Mouse (Mus musculus) hindbrain, embryonic 11.5 days (tissue): Measurements from ENCODE around the gene Kcnh8. TPM values are rescaled to one million over a fixed set of nuclear protein-coding genes. Genes with fewer than 3 reads are reported as not detected.

Experiments used
- ATAC-seq: fragments of 200-750 bp; cut with Nextera tagmentation; 2 replicates; pipeline ENCODE4 v1.8.0; 2017; ENCODE audit warnings: mild to moderate bottlenecking, moderate TSS enrichment, moderate library complexity; ENCODE audit not compliant: low FRiP score
- DNase-seq: peaks from one replicate; pipeline ENCODE4 v3.0.0-alpha.2; 2015; ENCODE audit warnings: low spot score
- H3K27ac ChIP-seq: fragments of 300-500 bp; sonication (generic); 2 replicates; pipeline ENCODE4 v1.5.1; 2014; ENCODE audit warnings: mild to moderate bottlenecking, low read depth, low read length
- H3K27me3 ChIP-seq: fragments of 300-500 bp; sonication (generic); 2 replicates; pipeline ENCODE4 v1.6.1; 2014; ENCODE audit warnings: mild to moderate bottlenecking, low read length, moderate library complexity, mixed read lengths; ENCODE audit not compliant: control insufficient read depth, insufficient read depth
- H3K36me3 ChIP-seq: fragments of 300-500 bp; sonication (generic); 2 replicates; pipeline ENCODE4 v1.6.1; 2014; ENCODE audit warnings: mild to moderate bottlenecking, low read length, moderate library complexity, mixed read lengths; ENCODE audit not compliant: control insufficient read depth, insufficient read depth
- H3K4me1 ChIP-seq: fragments of 300-500 bp; sonication (generic); replicated peaks from 2 replicates; pipeline ENCODE4 v1.6.1; 2014; ENCODE audit warnings: low read length, mixed read lengths; ENCODE audit not compliant: control insufficient read depth, insufficient read depth
- H3K4me2 ChIP-seq: fragments of 300-500 bp; sonication (generic); replicated peaks from 2 replicates; pipeline ENCODE4 v1.6.1; 2014; ENCODE audit warnings: mild to moderate bottlenecking, low read depth, low read length
- H3K4me3 ChIP-seq: fragments of 300-500 bp; sonication (generic); 2 replicates; pipeline ENCODE4 v1.5.1; 2014; ENCODE audit warnings: low read depth, low read length
- H3K9ac ChIP-seq: fragments of 300-500 bp; sonication (generic); 2 replicates; pipeline ENCODE4 v1.6.1; 2014; ENCODE audit warnings: low read depth, low read length
- H3K9me3 ChIP-seq: fragments of 300-500 bp; sonication (generic); 2 replicates; pipeline ENCODE4 v1.6.1; 2016; ENCODE audit warnings: low read length; ENCODE audit not compliant: control insufficient read depth
- WGBS: fragments of 180-500 bp; shearing (Covaris S2); extraction: QIAGEN DNeasy Blood & Tissue Kit; methylation state at CpG from one replicate; pipeline ENCODE4 v1.1.7; 2014; 5-methylcytosine and 5-hydroxymethylcytosine counted together
- polyA plus RNA-seq: library from polyadenylated mRNA; unstranded; fragments of >200 nt; fragmentation: Nextera tagmentation; extraction: Ambion mirVana; gene quantifications from 2 replicates; pipeline ENCODE4 v1.2.1, GENCODE M21; 2014

The Kcnh8 gene
- polyA plus RNA-seq, 1 experiment from 2014 or later = 3.1 TPM

GRCm38 (mm10) chr17:52885210-52885609 lies 282.7 kb downstream of the Kcnh8 start:
- no peak for DNase-seq
- no peaks in the 10 kb centered on the region for H3K4me1 ChIP-seq
- no peaks in the 10 kb centered on the region for H3K9me3 ChIP-seq
- no peak for ATAC-seq
- H3K9ac ChIP-seq = no peak overlapping the region
- H3K27me3 ChIP-seq = no peaks in the 10 kb centered on the region
- WGBS = 74% methylated on average over 1 of the region's 1 CpGs
- no peak overlapping the region for H3K4me3 ChIP-seq
- H3K4me2 ChIP-seq = no peak overlapping the region
- no peaks in the 10 kb centered on the region for H3K36me3 ChIP-seq
- H3K27ac ChIP-seq = no peak overlapping the region

- ATAC-seq (no peak), DNase-seq (no peak)
- no peak overlapping the region for H3K9ac ChIP-seq
- H3K4me2 ChIP-seq = no peak overlapping the region
- no peaks in the 10 kb centered on the region for H3K36me3 ChIP-seq
- no peaks in the 10 kb centered on the region for H3K27me3 ChIP-seq
- H3K4me3 ChIP-seq = no peak overlapping the region
- no peaks in the 10 kb centered on the region for H3K4me1 ChIP-seq
- no peaks in the 10 kb centered on the region for H3K9me3 ChIP-seq
- WGBS = 83% methylated on average over 3 of the region's 3 CpGs
- H3K27ac ChIP-seq = no peak overlapping the region
Measured at GRCm38 (mm10) chr17:52920519-52921106, 318.1 kb downstream of the Kcnh8 start.

DNA sequence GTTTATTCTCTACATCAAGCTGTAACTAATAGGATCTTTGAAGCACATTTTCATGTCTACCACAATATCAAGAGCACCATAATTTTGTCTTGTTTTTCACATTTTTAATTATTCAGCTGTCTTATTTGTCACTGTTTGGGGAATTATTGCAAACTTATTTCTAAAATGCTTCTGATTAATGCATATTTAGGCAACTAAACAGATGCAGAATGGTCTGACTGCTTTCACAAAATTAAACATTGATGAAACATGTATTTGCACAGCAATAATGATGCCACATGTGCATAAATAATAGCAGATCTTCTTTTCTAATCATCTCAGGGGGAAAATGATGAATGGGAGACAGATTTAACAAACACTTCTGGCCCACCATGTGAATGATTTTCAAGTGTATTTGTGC lies 341.5 kb downstream of the Kcnh8 start:
- Histone ChIP-seq H3K9ac (no peak overlapping the region), H3K4me3 (no peak overlapping the region), H3K9me3 (no peaks in the 10 kb centered on the region), H3K27me3 (no peaks in the 10 kb centered on the region), H3K4me1 (no peaks in the 10 kb centered on the region), H3K27ac (no peak overlapping the region), H3K36me3 (no peaks in the 10 kb centered on the region), H3K4me2 (no peak overlapping the region)
- ATAC-seq = no peak
- DNase-seq = no peak

DNA sequence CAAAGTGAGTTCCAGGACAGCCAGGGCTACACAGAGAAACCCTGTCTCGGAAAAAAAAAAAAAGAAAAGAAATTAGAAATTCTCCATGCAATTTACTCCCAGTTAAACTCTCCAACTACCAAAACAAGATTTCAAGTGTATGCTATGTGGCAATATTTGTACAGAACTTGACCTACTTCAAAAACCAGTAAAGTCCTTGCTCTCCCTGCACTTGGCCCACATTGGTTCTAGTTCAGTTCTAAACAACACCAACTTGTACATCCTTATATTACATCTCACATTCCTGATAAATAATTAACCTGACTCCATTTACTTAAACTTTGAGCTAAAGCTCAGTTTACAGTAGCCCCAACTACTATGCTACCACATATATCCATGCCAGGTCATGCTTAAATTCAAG lies 370.2 kb downstream of the Kcnh8 start:
- Histone ChIP-seq H3K4me2 (no peak overlapping the region), H3K36me3 (no peaks in the 10 kb centered on the region), H3K27me3 (no peaks in the 10 kb centered on the region), H3K27ac (no peak overlapping the region), H3K4me3 (no peak overlapping the region), H3K4me1 (no peaks in the 10 kb centered on the region), H3K9ac (no peak overlapping the region), H3K9me3 (no peaks in the 10 kb centered on the region)
- ATAC-seq = no peak
- WGBS = 64% methylated on average over 1 of the region's 1 CpGs
- DNase-seq = no peak

GRCm38 (mm10) chr17:52980958-52981357 lies 378.4 kb downstream of the Kcnh8 start:
- Histone ChIP-seq H3K27me3 (no peaks in the 10 kb centered on the region), H3K9me3 (no peaks in the 10 kb centered on the region), H3K4me1 (no peaks in the 10 kb centered on the region), H3K9ac (no peak overlapping the region), H3K4me2 (no peak overlapping the region), H3K27ac (no peak overlapping the region), H3K36me3 (no peaks in the 10 kb centered on the region), H3K4me3 (no peak overlapping the region)
- DNase-seq (no peak), ATAC-seq (no peak)
- 91% methylated on average over 4 of the region's 4 CpGs for WGBS
